Comparison of ENCODE assay signal across 9 mouse cellular contexts in the genomic region with DNA sequence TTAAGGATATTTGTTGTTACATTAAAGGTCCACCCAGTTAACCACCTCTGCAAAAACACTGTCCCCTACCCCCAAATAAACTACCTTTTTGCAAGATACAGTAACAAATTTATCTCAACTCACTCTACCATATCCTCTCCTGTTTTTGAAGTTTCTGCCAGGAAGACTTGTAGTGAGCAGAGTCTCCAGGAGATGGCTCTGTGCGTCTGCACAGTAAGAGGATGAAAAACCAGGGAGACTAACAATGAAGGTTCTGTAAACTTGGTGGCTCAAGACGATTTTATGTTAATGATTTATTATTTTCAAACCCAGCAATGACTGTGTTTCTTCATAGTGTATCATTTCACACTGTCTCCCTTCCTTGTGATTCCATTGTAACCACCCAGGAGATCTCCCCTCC. TPM values are rescaled to one million over a fixed set of nuclear protein-coding genes. Genes with fewer than 3 reads are reported as not detected.
A peak's percentile ranks its signal among the peaks of the same experiment; 100 is the strongest.
DNase-seq lines count a peak whose midpoint lies in the region; ATAC-seq and TF ChIP-seq lines count a peak whose summit lies in the region.
"Had no signal": no experiment of that assay in that cellular context is flagged by ENCODE, and none has a peak within 500 bp of the region (broad histone marks: within the 10 kb centered on the region; RNA-seq: fewer than 3 reads in every experiment).

No protein-coding gene starts in this region.

- no peak overlapping the region for H3K27ac ChIP-seq in intestine, postnatal 0 days (ENCODE audit: low read depth, low read length)
- no peak overlapping the region for H3K27ac ChIP-seq in intestine, embryonic 15.5 days

- DNase-seq in brain, adult 2 months (ENCODE audit: low read depth, low spot score): peak; percentile 69
- DNase-seq in kidney, postnatal 4 days: peak; percentile 48 to 56
- DNase-seq in adrenal gland, postnatal 25 days: no peak
- no peak for DNase-seq in urinary bladder, postnatal 4 days (ENCODE audit: low spot score in 2 of 2)
- DNase-seq in B cell, adult 2 months: no peak

- peak; percentile 73 for TF ChIP-seq CTCF in intestine, postnatal 0 days (IDR thresholded peaks at IDR 0.05; ENCODE audit: low read depth)
- TF ChIP-seq CTCF in E14TG2a.4 (conservative IDR thresholded peaks at IDR 0.05; ENCODE audit: low read length): peak; percentile 37; the same call in 1 of the 2 replicates

- H3K9me3 ChIP-seq in intestine, postnatal 0 days (ENCODE audit: control insufficient read depth): no peaks in the 10 kb centered on the region
- H3K9me3 ChIP-seq in intestine, embryonic 15.5 days: no peaks in the 10 kb centered on the region
- peaks cover 11% of the 10 kb centered on the region for H3K9me3 ChIP-seq in E14TG2a.4 (ENCODE audit: low read length)

- no peaks in the 10 kb centered on the region for H3K27me3 ChIP-seq in intestine, postnatal 0 days (replicated peaks; ENCODE audit: control insufficient read depth, insufficient read depth, low read length)
- no peaks in the 10 kb centered on the region for H3K27me3 ChIP-seq in intestine, embryonic 15.5 days (replicated peaks)
- no peaks in the 10 kb centered on the region for H3K27me3 ChIP-seq in E14TG2a.4 (ENCODE audit: insufficient read depth, low read length)

- H3K36me3 ChIP-seq in intestine, postnatal 0 days (ENCODE audit: control insufficient read depth, insufficient read depth): no peaks in the 10 kb centered on the region
- no peaks in the 10 kb centered on the region for H3K36me3 ChIP-seq in intestine, embryonic 15.5 days
- no peaks in the 10 kb centered on the region for H3K36me3 ChIP-seq in E14TG2a.4 (ENCODE audit: insufficient read depth, low read length)

- 3% methylated on average over 2 of the region's 2 CpGs for WGBS in intestine, postnatal 0 days
- 12% methylated on average over 2 of the region's 2 CpGs for WGBS in intestine, embryonic 15.5 days

- no peak overlapping the region for H3K4me2 ChIP-seq in intestine, postnatal 0 days (replicated peaks; ENCODE audit: low read depth)
- no peak overlapping the region for H3K4me2 ChIP-seq in intestine, embryonic 15.5 days (replicated peaks)

- H3K9ac ChIP-seq in intestine, postnatal 0 days (ENCODE audit: low read depth, low read length): no peak overlapping the region
- no peak overlapping the region for H3K9ac ChIP-seq in intestine, embryonic 15.5 days

- no peak for ATAC-seq in intestine, postnatal 0 days
- no peak for ATAC-seq in intestine, embryonic 15.5 days

- no peak overlapping the region for H3K4me3 ChIP-seq in intestine, postnatal 0 days (ENCODE audit: low read depth, low read length)
- no peak overlapping the region for H3K4me3 ChIP-seq in intestine, embryonic 15.5 days (replicated peaks)
- no peak overlapping the region for H3K4me3 ChIP-seq in E14TG2a.4 (replicated peaks; ENCODE audit: low read length)

- H3K4me1 ChIP-seq in intestine, postnatal 0 days (replicated peaks; ENCODE audit: control insufficient read depth, insufficient read depth, low read length): no peaks in the 10 kb centered on the region
- no peaks in the 10 kb centered on the region for H3K4me1 ChIP-seq in intestine, embryonic 15.5 days (replicated peaks)
- H3K4me1 ChIP-seq in E14TG2a.4 (replicated peaks; ENCODE audit: low read depth, low read length): no peaks in the 10 kb centered on the region

RNA-seq across cellular contexts. Expression of a gene that starts 18.8 kb away (rescaled TPM):
- polyA plus RNA-seq in intestine, postnatal 0 days (2015; fragmentation: Nextera tagmentation; extraction: Ambion mirVana): not detected in 2 replicates
- not detected in 2 replicates for polyA plus RNA-seq in intestine, embryonic 15.5 days (2015; fragmentation: Nextera tagmentation; extraction: Ambion mirVana)
- total RNA-seq in adrenal gland, postnatal 25 days (2021): not detected in 2 replicates
- polyA plus RNA-seq: neural tube, embryonic 11.5 days had no signal

RNA-seq across cellular contexts. Expression of a gene that starts 22.7 kb away (rescaled TPM):
- polyA plus RNA-seq in intestine, postnatal 0 days (2015; fragmentation: Nextera tagmentation; extraction: Ambion mirVana): 4.2 and 4.9 TPM in 2 replicates
- 11.6 and 14.2 TPM in 2 replicates for polyA plus RNA-seq in intestine, embryonic 15.5 days (2015; fragmentation: Nextera tagmentation; extraction: Ambion mirVana)
- total RNA-seq in adrenal gland, postnatal 25 days (2021): 4.5 and 5.4 TPM in 2 replicates

RNA-seq across cellular contexts. Expression of a gene that starts 22.8 kb away (rescaled TPM):
- 0.27 and 0.31 TPM in 2 replicates for polyA plus RNA-seq in intestine, postnatal 0 days (2015; fragmentation: Nextera tagmentation; extraction: Ambion mirVana)
- polyA plus RNA-seq in intestine, embryonic 15.5 days (2015; fragmentation: Nextera tagmentation; extraction: Ambion mirVana): 0.45 and 0.77 TPM in 2 replicates
- total RNA-seq in adrenal gland, postnatal 25 days (2021): 0.52 TPM in 1 of 2 replicates, not detected in the other

RNA-seq across cellular contexts. Expression of a gene that starts 34.5 kb away (rescaled TPM):
- 6.5 and 6.6 TPM in 2 replicates for polyA plus RNA-seq in intestine, postnatal 0 days (2015; fragmentation: Nextera tagmentation; extraction: Ambion mirVana)
- 18.3 and 18.9 TPM in 2 replicates for polyA plus RNA-seq in intestine, embryonic 15.5 days (2015; fragmentation: Nextera tagmentation; extraction: Ambion mirVana)
- 12.8 and 13.5 TPM in 2 replicates for total RNA-seq in adrenal gland, postnatal 25 days (2021)

RNA-seq across cellular contexts. Expression of a gene that starts 34.6 kb away (rescaled TPM):
- 0.27 and 0.50 TPM in 2 replicates for polyA plus RNA-seq in intestine, postnatal 0 days (2015; fragmentation: Nextera tagmentation; extraction: Ambion mirVana)
- polyA plus RNA-seq in intestine, embryonic 15.5 days (2015; fragmentation: Nextera tagmentation; extraction: Ambion mirVana): 1.6 and 1.7 TPM in 2 replicates
- 0.52 and 0.73 TPM in 2 replicates for total RNA-seq in adrenal gland, postnatal 25 days (2021)

Comparison
In these comparisons a context has a peak if more than half of its experiments do, and no peak if none do; other contexts are left out.
1. DNase-seq: peak in brain, adult 2 months (single experiment) and kidney, postnatal 4 days (2 of 2); none in adrenal gland, postnatal 25 days (single experiment), urinary bladder, postnatal 4 days (0 of 2) and B cell, adult 2 months (0 of 2).